Mouse (Mus musculus): ENCODE measurements around the gene Odf4.

DNA sequence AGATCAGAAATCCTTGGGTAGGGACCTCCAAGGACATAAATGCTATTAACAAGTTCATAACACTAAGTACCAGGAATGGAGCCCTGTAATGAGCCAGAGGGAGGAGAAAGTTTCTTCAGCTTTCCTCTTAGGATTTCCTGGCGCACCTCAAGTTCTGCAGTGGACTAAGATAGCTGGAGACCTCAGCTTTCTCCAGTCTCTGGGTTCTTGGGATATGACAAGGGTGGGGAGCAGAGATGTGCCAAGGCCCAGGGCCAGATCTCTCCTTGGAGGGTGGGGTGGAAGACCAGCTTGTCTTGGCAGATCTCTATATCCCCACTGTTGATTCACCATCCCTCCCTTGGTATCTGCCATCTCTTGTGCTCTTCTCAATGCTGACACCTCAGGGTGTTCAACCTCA is 48.7 kb upstream of the Odf4 start:
- TF ChIP-seq CTCF (IDR thresholded peaks at IDR 0.05; ENCODE audit: low read depth) (no peak), EP300 (IDR thresholded peaks at IDR 0.05; ENCODE audit: low read depth) (no peak)

Measured in heart, postnatal 0 days (tissue).